Mouse (Mus musculus): ENCODE data around the gene Gpr37. TPM values are rescaled to one million over a fixed set of nuclear protein-coding genes. Genes with fewer than 3 reads are reported as not detected.

The Gpr37 gene
- polyA plus RNA-seq (2017; shearing (Covaris generic)): not detected

DNA sequence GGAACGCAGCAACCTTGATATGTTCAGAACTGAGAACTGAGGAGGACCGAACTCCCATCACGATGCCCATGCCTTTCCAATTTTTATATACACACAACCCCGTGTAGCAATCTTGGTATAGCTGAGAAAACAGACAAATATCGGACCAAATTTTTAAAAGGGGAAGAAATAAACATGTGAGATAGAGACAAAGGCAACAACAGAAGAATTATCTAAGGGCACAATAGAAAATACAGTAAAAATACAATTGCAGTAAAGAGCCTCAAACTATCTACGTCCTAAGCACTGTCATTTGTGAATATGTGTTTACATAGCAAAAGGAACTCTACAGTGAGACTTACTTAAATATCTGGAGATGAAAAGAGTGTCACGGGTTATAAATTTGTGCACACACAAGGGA is at the start of gene Gpr37:
Gene Gpr37, minus strand, starts transcription at position 101 of the 400 bp plus-strand sequence.

Other genes starting within 250 kb of the Gpr37 start
- gene Pot1a, start 118.5 kb upstream of the Gpr37 start, polyA plus RNA-seq (2017; shearing (Covaris generic)): 31.6 TPM